In genomic region chr7:99954212-99954611, GRCm38 (mm10) we compare ENCODE assay signal across 32 mouse cellular contexts. TPM values are rescaled to one million over a fixed set of nuclear protein-coding genes. Genes with fewer than 3 reads are reported as not detected.
DNase-seq lines count a peak whose midpoint lies in the region; ATAC-seq and TF ChIP-seq lines count a peak whose summit lies in the region.
"Had no signal": no experiment of that assay in that cellular context is flagged by ENCODE, and none has a peak within 500 bp of the region (broad histone marks: within the 10 kb centered on the region; RNA-seq: fewer than 3 reads in every experiment).

No protein-coding gene starts in this region.

- H3K4me1 ChIP-seq in limb, embryonic 14.5 days (ENCODE audit: control insufficient read depth, insufficient read depth, low read length) = peaks cover 8% of the 10 kb centered on the region; the same call in 1 of the 2 replicates
- H3K4me1 ChIP-seq in limb, embryonic 10.5 days = no peaks in the 10 kb centered on the region
- H3K4me1 ChIP-seq in thymus, adult 2 months (replicated peaks; ENCODE audit: control insufficient read depth, insufficient read depth, low read length) = peaks cover 11% of the 10 kb centered on the region
- no peaks in the 10 kb centered on the region for H3K4me1 ChIP-seq in liver, embryonic 11.5 days (replicated peaks; ENCODE audit: control insufficient read depth, insufficient read depth, low read length)
- H3K4me1 ChIP-seq: embryonic facial prominence, embryonic 12.5 days had no signal

- TF ChIP-seq CTCF in thymus, adult 2 months (IDR thresholded peaks at IDR 0.05; ENCODE audit: borderline replicate concordance, control insufficient read depth, extremely low read depth, insufficient read depth, low read length, poor library complexity) = no peak

- intact Hi-C loops in gastrocnemius, postnatal 36 days (cut with DNase I) = no loop called here

- no peak for DNase-seq in limb, embryonic 14.5 days (ENCODE audit: low spot score)
- no peak for DNase-seq in limb, embryonic 10.5 days (ENCODE audit: low spot score)
- DNase-seq in thymus, adult 2 months = peak; percentile 40
- DNase-seq in thymus, postnatal 36 days = peak; percentile 29 to 42
- no peak for DNase-seq in gastrocnemius, postnatal 36 days
- no peak for DNase-seq in liver, embryonic 11.5 days (ENCODE audit: low spot score)
- DNase-seq: adrenal gland, postnatal 14 days; B cell, adult 2 months; cerebellum, adult 11-12 months; cerebellum, adult 9-11 months; embryo, embryonic 11 days; gastrocnemius, adult 2 months; heart, postnatal 10 days; kidney, adult 11 months; kidney, postnatal 25 days; lung, postnatal 36 days; midbrain, embryonic 14.5 days; right cerebral cortex, postnatal 4 days had no signal

- no peak for TF ChIP-seq POLR2A in limb, embryonic 14.5 days (IDR thresholded peaks at IDR 0.05; ENCODE audit: borderline replicate concordance, extremely low read depth, insufficient read depth, insufficient read length)
- no peak for TF ChIP-seq POLR2A in thymus, adult 2 months (IDR thresholded peaks at IDR 0.05; ENCODE audit: control insufficient read depth, extremely low read depth, insufficient read depth, low read length, poor library complexity)

- H3K4me3 ChIP-seq in limb, embryonic 14.5 days (replicated peaks; ENCODE audit: low read length) = no peak overlapping the region
- H3K4me3 ChIP-seq in limb, embryonic 10.5 days = no peak overlapping the region
- H3K4me3 ChIP-seq in macrophage (ENCODE audit: inconsistent target) = no peak overlapping the region
- H3K4me3 ChIP-seq in thymus, adult 2 months (ENCODE audit: control insufficient read depth, insufficient read depth, low read length) = no peak overlapping the region
- H3K4me3 ChIP-seq in liver, embryonic 11.5 days (ENCODE audit: low read depth, low read length) = no peak overlapping the region
- H3K4me3 ChIP-seq: embryonic facial prominence, embryonic 12.5 days; forebrain, embryonic 15.5 days; gastrocnemius, adult 2 months; heart, embryonic 13.5 days had no signal

- no peaks in the 10 kb centered on the region for H3K9me3 ChIP-seq in limb, embryonic 14.5 days (ENCODE audit: control insufficient read depth, low read length)
- H3K9me3 ChIP-seq in limb, embryonic 10.5 days (replicated peaks) = no peaks in the 10 kb centered on the region
- H3K9me3 ChIP-seq in liver, embryonic 11.5 days (ENCODE audit: control insufficient read depth, low read length) = no peaks in the 10 kb centered on the region
- H3K9me3 ChIP-seq: embryonic facial prominence, embryonic 12.5 days; forebrain, embryonic 15.5 days; heart, embryonic 13.5 days had no signal

- ATAC-seq in limb, embryonic 14.5 days (ENCODE audit: low FRiP score, low read depth) = 0 out of 2 replicates have a peak, but pooled peaks have one; percentile 23
- no peak for ATAC-seq in liver, embryonic 11.5 days (replicated peaks; ENCODE audit: low FRiP score)
- ATAC-seq: forebrain, embryonic 15.5 days; inflammation-experienced regulatory T-cells, adult 6 months; Patski had no signal

- no peak overlapping the region for H3K27ac ChIP-seq in limb, embryonic 14.5 days (replicated peaks; ENCODE audit: low read depth, low read length)
- H3K27ac ChIP-seq in limb, embryonic 10.5 days = no peak overlapping the region
- H3K27ac ChIP-seq in macrophage = peak overlapping the region; percentile 31; the same call in 1 of the 2 replicates
- peak overlapping the region; percentile 83 for H3K27ac ChIP-seq in thymus, adult 2 months (ENCODE audit: control insufficient read depth, insufficient read depth, low read length)
- H3K27ac ChIP-seq in liver, embryonic 11.5 days (ENCODE audit: low read depth, low read length) = no peak overlapping the region
- H3K27ac ChIP-seq: embryonic facial prominence, embryonic 12.5 days; forebrain, embryonic 15.5 days; hindbrain, embryonic 14.5 days had no signal

- no peak overlapping the region for H3K9ac ChIP-seq in limb, embryonic 14.5 days (ENCODE audit: low read depth, low read length, severe bottlenecking)
- H3K9ac ChIP-seq in liver, embryonic 11.5 days (ENCODE audit: low read depth, low read length) = no peak overlapping the region
- H3K9ac ChIP-seq: embryonic facial prominence, embryonic 12.5 days; forebrain, embryonic 15.5 days; hindbrain, embryonic 14.5 days had no signal

- no peak overlapping the region for H3K4me2 ChIP-seq in limb, embryonic 14.5 days (replicated peaks; ENCODE audit: low read depth, low read length, severe bottlenecking)
- H3K4me2 ChIP-seq in liver, embryonic 11.5 days = no peak overlapping the region
- H3K4me2 ChIP-seq: embryonic facial prominence, embryonic 12.5 days; forebrain, embryonic 15.5 days; heart, embryonic 13.5 days; hindbrain, embryonic 14.5 days had no signal

- 76% methylated on average over 8 of the region's 8 CpGs for whole genome bisulfite sequencing in limb, embryonic 14.5 days
- 93% methylated on average over 8 of the region's 8 CpGs for WGBS in limb, embryonic 10.5 days
- 96% methylated on average over 8 of the region's 8 CpGs for WGBS in macrophage (ENCODE audit: missing documents)
- 56% methylated on average over 8 of the region's 8 CpGs for WGBS in thymus, adult 2 months
- 92% methylated on average over 8 of the region's 8 CpGs for WGBS in liver, embryonic 11.5 days

- H3K79me2 ChIP-seq in macrophage (ENCODE audit: inconsistent target) = peaks cover 72% of the 10 kb centered on the region

- no peaks in the 10 kb centered on the region for H3K27me3 ChIP-seq in limb, embryonic 14.5 days (ENCODE audit: control insufficient read depth, insufficient read depth, low read length)
- H3K27me3 ChIP-seq in limb, embryonic 10.5 days (ENCODE audit: low read depth, poor library complexity, severe bottlenecking) = no peaks in the 10 kb centered on the region
- H3K27me3 ChIP-seq in thymus, adult 2 months (ENCODE audit: control insufficient read depth, insufficient read depth, low read length) = no peaks in the 10 kb centered on the region
- no peaks in the 10 kb centered on the region for H3K27me3 ChIP-seq in liver, embryonic 11.5 days (replicated peaks; ENCODE audit: control insufficient read depth, insufficient read depth, low read length)
- H3K27me3 ChIP-seq: embryonic facial prominence, embryonic 12.5 days; forebrain, embryonic 15.5 days; heart, embryonic 13.5 days; Patski had no signal

- H3K36me3 ChIP-seq in limb, embryonic 14.5 days (ENCODE audit: control insufficient read depth, insufficient read depth, low read length) = peaks cover 16% of the 10 kb centered on the region
- H3K36me3 ChIP-seq in limb, embryonic 10.5 days = peaks cover 38% of the 10 kb centered on the region
- H3K36me3 ChIP-seq in macrophage (ENCODE audit: inconsistent target) = peaks cover 16% of the 10 kb centered on the region; the same call in 1 of the 2 replicates
- H3K36me3 ChIP-seq in thymus, adult 2 months (ENCODE audit: control insufficient read depth, insufficient read depth, low read length) = peaks cover 5% of the 10 kb centered on the region; the same call in 1 of the 2 replicates
- peaks cover 3% of the 10 kb centered on the region; the same call in 1 of the 2 replicates for H3K36me3 ChIP-seq in liver, embryonic 11.5 days (ENCODE audit: control insufficient read depth, insufficient read depth, low read length)
- H3K36me3 ChIP-seq: forebrain, embryonic 15.5 days had no signal

RNA-seq across cellular contexts. Expression of gene Rnf169, which starts 26.0 kb away (rescaled TPM):
- polyA plus RNA-seq in limb, embryonic 14.5 days (2012; rRNA removed) = 9.7 and 10.5 TPM in 2 replicates
- 7.3 and 9.6 TPM in 2 replicates for polyA plus RNA-seq in limb, embryonic 14.5 days (2014; fragmentation: Nextera tagmentation; extraction: Ambion mirVana)
- 5.6 and 6.3 TPM in 2 replicates for polyA plus RNA-seq in limb, embryonic 10.5 days (2016; fragmentation: Nextera tagmentation; extraction: Ambion mirVana)
- 100 to 1,000 TPM in 15 of 26 experiments, 10 to 100 TPM in 11; 44.4 to 168 (median 106) TPM for total RNA-seq in macrophage (2018; cell fraction: chromatin; rRNA removed)
- total RNA-seq in macrophage (2018; cell fraction: cytosol; rRNA removed) = 10 to 100 TPM in 23 of 26 experiments, 1 to 10 TPM in 3; 6.1 to 24.9 (median 18.3) TPM
- total RNA-seq in macrophage (2018; cell fraction: nucleus; rRNA removed) = 100 to 1,000 TPM in 4 of 26 experiments, 10 to 100 TPM in 22; 19.2 to 119 (median 58.9) TPM
- 10.4 to 15.0 TPM (median 11.8 TPM) in 3 replicates for polyA plus RNA-seq in macrophage (2018)
- polyA plus RNA-seq in thymus, adult 2 months (2012; rRNA removed) = 13.3 and 16.4 TPM in 2 replicates
- 1 to 10 TPM; 4.2 to 6.3 TPM for total RNA-seq in gastrocnemius, postnatal 36 days (2021)
- polyA plus RNA-seq in liver, embryonic 11.5 days (2014; fragmentation: Nextera tagmentation; extraction: Ambion mirVana) = 3.7 and 4.3 TPM in 2 replicates

RNA-seq across cellular contexts. Expression of gene Chrdl2, which starts 51.8 kb away (rescaled TPM):
- polyA plus RNA-seq in limb, embryonic 14.5 days (2012; rRNA removed) = 4.0 and 4.6 TPM in 2 replicates
- 2.1 and 2.6 TPM in 2 replicates for polyA plus RNA-seq in limb, embryonic 14.5 days (2014; fragmentation: Nextera tagmentation; extraction: Ambion mirVana)
- polyA plus RNA-seq in limb, embryonic 10.5 days (2016; fragmentation: Nextera tagmentation; extraction: Ambion mirVana) = 0.14 and 0.19 TPM in 2 replicates
- not detected for total RNA-seq in macrophage (2018; cell fraction: chromatin; rRNA removed)
- total RNA-seq in macrophage (2018; cell fraction: cytosol; rRNA removed) = not detected
- total RNA-seq in macrophage (2018; cell fraction: nucleus; rRNA removed) = under 1 TPM in 1 of 26 experiments, not detected in 25; 0.50 TPM
- not detected in 3 replicates for polyA plus RNA-seq in macrophage (2018)
- 0.05 TPM in 1 of 2 replicates, not detected in the other for polyA plus RNA-seq in thymus, adult 2 months (2012; rRNA removed)
- total RNA-seq in gastrocnemius, postnatal 36 days (2021) = 1 to 10 TPM; 2.3 to 2.4 TPM
- polyA plus RNA-seq in liver, embryonic 11.5 days (2014; fragmentation: Nextera tagmentation; extraction: Ambion mirVana) = 0.19 and 0.39 TPM in 2 replicates
- total RNA-seq: adrenal gland, postnatal 14 days; heart, adult 8-10 months; heart, postnatal 10 days; hematopoietic stem cell, adult 5-6 weeks; liver, adult 2 months; MEL; monocyte, adult 5-6 weeks had no signal
- polyA plus RNA-seq: forebrain, embryonic 15.5 days; inflammation-experienced regulatory T-cells, adult 6 months; liver, embryonic 16.5 days; lung, embryonic 16.5 days; midbrain, embryonic 14.5 days had no signal

Comparison
In these comparisons a context has a peak if more than half of its experiments do, and no peak if none do; other contexts are left out.
1. DNase-seq: peak in thymus, adult 2 months (single experiment) and thymus, postnatal 36 days (2 of 2); none in limb, embryonic 14.5 days (single experiment), limb, embryonic 10.5 days (single experiment), gastrocnemius, postnatal 36 days (0 of 2) and liver, embryonic 11.5 days (single experiment).
2. H3K27ac ChIP-seq: peak in macrophage (single experiment) and thymus, adult 2 months (single experiment); none in limb, embryonic 14.5 days (single experiment), limb, embryonic 10.5 days (single experiment) and liver, embryonic 11.5 days (single experiment).